Mouse (Mus musculus) heart, postnatal 0 days (tissue): ENCODE measurements around the gene Ccdc170. TPM values are rescaled to one million over a fixed set of nuclear protein-coding genes. Genes with fewer than 3 reads are reported as not detected.

Source experiments
- ATAC-seq: fragments of 200-750 bp; cut with Nextera tagmentation; 2 replicates; pipeline ENCODE4 v1.8.0; 2017; ENCODE audit warnings: low read depth, moderate number of reproducible peaks, moderate library complexity; ENCODE audit not compliant: insufficient read depth
- DNase-seq: peaks from one replicate; pipeline ENCODE4 v3.0.0-alpha.2; 2016; ENCODE audit warnings: low spot score
- H3K27ac ChIP-seq: fragments of 300-500 bp; sonication (generic); 2 replicates; pipeline ENCODE4 v1.5.1; 2014; ENCODE audit warnings: low read depth, mild to moderate bottlenecking
- H3K27me3 ChIP-seq: fragments of 300-500 bp; sonication (generic); 2 replicates; pipeline ENCODE4 v1.6.1; 2014; ENCODE audit warnings: low read length, mixed read lengths; ENCODE audit not compliant: control insufficient read depth, insufficient read depth
- H3K36me3 ChIP-seq: fragments of 300-500 bp; sonication (generic); replicated peaks from 2 replicates; pipeline ENCODE4 v1.6.1; 2014; ENCODE audit warnings: low read length, mixed read lengths; ENCODE audit not compliant: control insufficient read depth, insufficient read depth
- H3K4me1 ChIP-seq: fragments of 300-500 bp; sonication (generic); 2 replicates; pipeline ENCODE4 v1.6.1; 2014; ENCODE audit warnings: antibody characterized with exemption; ENCODE audit not compliant: control insufficient read depth, insufficient read depth
- H3K4me2 ChIP-seq: fragments of 300-500 bp; sonication (generic); 2 replicates; pipeline ENCODE4 v1.6.1; 2014; ENCODE audit warnings: low read depth, mild to moderate bottlenecking, low read length, moderate library complexity
- H3K4me3 ChIP-seq: fragments of 300-500 bp; sonication (generic); 2 replicates; pipeline ENCODE4 v1.5.1; 2014; ENCODE audit warnings: low read depth, low read length
- H3K9ac ChIP-seq: fragments of 300-500 bp; sonication (generic); replicated peaks from 2 replicates; pipeline ENCODE4 v1.6.1; 2014; ENCODE audit warnings: low read depth, low read length, mixed read lengths
- H3K9me3 ChIP-seq: fragments of 300-500 bp; sonication (generic); replicated peaks from 2 replicates; pipeline ENCODE4 v1.6.1; 2016; ENCODE audit warnings: low read length; ENCODE audit not compliant: control insufficient read depth
- CTCF ChIP-seq: IDR thresholded peaks from 2 replicates; pipeline ENCODE4 v1.5.1; 2016; ENCODE audit warnings: antibody characterized with exemption, control low read depth, low read depth
- EP300 ChIP-seq: IDR thresholded peaks from 2 replicates; pipeline ENCODE4 v1.6.1; 2016; ENCODE audit warnings: antibody characterized with exemption, low read depth
- WGBS: fragments of 180-500 bp; shearing (Covaris S2); extraction: QIAGEN DNeasy Blood & Tissue Kit; methylation state at CpG from one replicate; pipeline ENCODE4 v1.1.7; 2014; 5-methylcytosine and 5-hydroxymethylcytosine counted together
- polyA plus RNA-seq: library from polyadenylated mRNA; unstranded; fragments of >200 nt; fragmentation: Nextera tagmentation; extraction: Ambion mirVana; gene quantifications from 2 replicates; pipeline ENCODE4 v1.2.1, GENCODE M21; 2015
- total RNA-seq: library from RNA; depleted of rRNA; stranded (reverse); fragments of >200 nt; gene quantifications from 2 replicates; pipeline ENCODE4 v1.2.3, GENCODE M21; 2014; ENCODE audit warnings: low replicate concordance

Gene Ccdc170
- total and polyA plus RNA-seq, 2 experiments from 2014 or later, result not detected

GRCm38 (mm10) chr10:4460201-4460600 is 22.1 kb upstream of the Ccdc170 start:
- Histone ChIP-seq H3K4me1 (no peaks in the 10 kb centered on the region), H3K9ac (no peak overlapping the region), H3K36me3 (peaks cover 7% of the 10 kb centered on the region; the same call in 1 of the 2 replicates), H3K9me3 (no peaks in the 10 kb centered on the region), H3K27me3 (no peaks in the 10 kb centered on the region), H3K4me3 (no peak overlapping the region), H3K4me2 (no peak overlapping the region), H3K27ac (no peak overlapping the region)
- TF ChIP-seq CTCF (no peak), EP300 (no peak)
- ATAC-seq (no peak), DNase-seq (no peak)
- 86% methylated on average over 2 of the region's 2 CpGs for WGBS

- Histone ChIP-seq H3K4me1 (no peaks in the 10 kb centered on the region), H3K9me3 (no peaks in the 10 kb centered on the region), H3K27me3 (no peaks in the 10 kb centered on the region), H3K9ac (no peak overlapping the region), H3K36me3 (no peaks in the 10 kb centered on the region), H3K27ac (no peak overlapping the region), H3K4me3 (no peak overlapping the region), H3K4me2 (no peak overlapping the region)
- WGBS, result 68% methylated on average over 7 of the region's 7 CpGs
- DNase-seq, result no peak
- TF ChIP-seq CTCF (no peak), EP300 (no peak)
- no peak for ATAC-seq
These were observed 16.5 kb upstream of the Ccdc170 start for GRCm38 (mm10) chr10:4465799-4466198.

GRCm38 (mm10) chr10:4469406-4469805 is 12.9 kb upstream of the Ccdc170 start:
- Histone ChIP-seq H3K27ac (no peak overlapping the region), H3K27me3 (no peaks in the 10 kb centered on the region), H3K36me3 (no peaks in the 10 kb centered on the region), H3K9ac (no peak overlapping the region), H3K4me3 (no peak overlapping the region), H3K4me1 (no peaks in the 10 kb centered on the region), H3K4me2 (no peak overlapping the region), H3K9me3 (no peaks in the 10 kb centered on the region)
- no peak for DNase-seq
- TF ChIP-seq CTCF (no peak), EP300 (no peak)
- no peak for ATAC-seq
- 75% methylated on average over 3 of the region's 3 CpGs for WGBS

GRCm38 (mm10) chr10:4473591-4473993 is 8.7 kb upstream of the Ccdc170 start:
- Histone ChIP-seq H3K4me1 (no peaks in the 10 kb centered on the region), H3K9ac (no peak overlapping the region), H3K27ac (no peak overlapping the region), H3K27me3 (no peaks in the 10 kb centered on the region), H3K4me2 (no peak overlapping the region; the same call in 1 of the 2 replicates), H3K4me3 (no peak overlapping the region), H3K36me3 (no peaks in the 10 kb centered on the region), H3K9me3 (no peaks in the 10 kb centered on the region)
- TF ChIP-seq CTCF (no peak), EP300 (no peak)
- WGBS, result 38% methylated on average over 11 of the region's 11 CpGs
- ATAC-seq (peak; percentile 77), DNase-seq (peak; percentile 10)

GRCm38 (mm10) chr10:4475431-4475830 is 6.9 kb upstream of the Ccdc170 start:
- no peak overlapping the region for H3K4me3 ChIP-seq
- ATAC-seq (no peak), DNase-seq (no peak)
- no peak overlapping the region for H3K9ac ChIP-seq
- H3K27me3 ChIP-seq, result no peaks in the 10 kb centered on the region
- no peak overlapping the region for H3K4me2 ChIP-seq
- no peak for TF ChIP-seq CTCF
- TF ChIP-seq EP300, result no peak
- H3K27ac ChIP-seq, result no peak overlapping the region
- H3K4me1 ChIP-seq, result no peaks in the 10 kb centered on the region
- H3K36me3 ChIP-seq, result no peaks in the 10 kb centered on the region
- WGBS, result 71% methylated on average over 3 of the region's 3 CpGs
- no peaks in the 10 kb centered on the region for H3K9me3 ChIP-seq

- ATAC-seq (no peak), DNase-seq (no peak)
- H3K27me3 ChIP-seq, result no peaks in the 10 kb centered on the region
- H3K36me3 ChIP-seq, result no peaks in the 10 kb centered on the region
- WGBS, result 63% methylated on average over 5 of the region's 5 CpGs
- TF ChIP-seq CTCF (no peak), EP300 (no peak)
- no peak overlapping the region for H3K4me2 ChIP-seq
- no peak overlapping the region for H3K4me3 ChIP-seq
- H3K9ac ChIP-seq, result no peak overlapping the region
- H3K9me3 ChIP-seq, result no peaks in the 10 kb centered on the region
- H3K4me1 ChIP-seq, result no peaks in the 10 kb centered on the region
- H3K27ac ChIP-seq, result no peak overlapping the region
These were observed 5.7 kb upstream of the Ccdc170 start for GRCm38 (mm10) chr10:4476604-4477003.
